Mouse (Mus musculus): Measurements from ENCODE around the gene Id2. TPM values are rescaled to one million over a fixed set of nuclear protein-coding genes. Genes with fewer than 3 reads are reported as not detected.

Id2 gene
- polyA plus RNA-seq, 1 experiment from 2014 or later: 606 TPM

- no peaks in the 10 kb centered on the region for H3K36me3 ChIP-seq (replicated peaks; ENCODE audit: control insufficient read depth, insufficient read depth, low read depth, low read length)
- H3K27me3 ChIP-seq (ENCODE audit: control insufficient read depth, insufficient read depth, low read length): no peaks in the 10 kb centered on the region
- H3K4me1 ChIP-seq (ENCODE audit: control insufficient read depth, insufficient read depth, low read length): 0 out of 2 replicates have a peak, but pooled peaks cover 2% of the 10 kb centered on the region
- ATAC-seq (replicated peaks; ENCODE audit: insufficient number of reproducible peaks, low FRiP score, low TSS enrichment, low read depth) (no peak), DNase-seq (ENCODE audit: low spot score) (no peak)
- no peaks in the 10 kb centered on the region for H3K9me3 ChIP-seq (replicated peaks; ENCODE audit: control insufficient read depth, low read length)
- H3K4me3 ChIP-seq (ENCODE audit: low read depth, low read length): no peak overlapping the region
- H3K27ac ChIP-seq (replicated peaks; ENCODE audit: low read depth, low read length): no peak overlapping the region
- no peak overlapping the region for H3K4me2 ChIP-seq (ENCODE audit: low read depth, low read length)
- WGBS: 88% methylated on average over 4 of the region's 4 CpGs
- H3K9ac ChIP-seq (replicated peaks; ENCODE audit: low read length): no peak overlapping the region
These were observed 21.0 kb upstream of the Id2 start for GRCm38 (mm10) chr12:25117856-25118511.

GRCm38 (mm10) chr12:25116126-25116525 lies 19.2 kb upstream of the Id2 start:
- WGBS: 90% methylated on average over 2 of the region's 2 CpGs
- no peak for DNase-seq (ENCODE audit: low spot score)
- H3K27me3 ChIP-seq (ENCODE audit: control insufficient read depth, insufficient read depth, low read length): no peaks in the 10 kb centered on the region

GRCm38 (mm10) chr12:25114426-25114825 lies 17.5 kb upstream of the Id2 start:
- WGBS: 64% methylated on average over 1 of the region's 1 CpGs
- no peak for ATAC-seq (replicated peaks; ENCODE audit: insufficient number of reproducible peaks, low FRiP score, low TSS enrichment, low read depth)
- DNase-seq (ENCODE audit: low spot score): no peak
- H3K9me3 ChIP-seq (replicated peaks; ENCODE audit: control insufficient read depth, low read length): no peaks in the 10 kb centered on the region
- no peak overlapping the region for H3K4me2 ChIP-seq (ENCODE audit: low read depth, low read length)
- H3K4me3 ChIP-seq (ENCODE audit: low read depth, low read length): no peak overlapping the region
- no peaks in the 10 kb centered on the region for H3K27me3 ChIP-seq (ENCODE audit: control insufficient read depth, insufficient read depth, low read length)
- H3K36me3 ChIP-seq (replicated peaks; ENCODE audit: control insufficient read depth, insufficient read depth, low read depth, low read length): no peaks in the 10 kb centered on the region
- 0 out of 2 replicates have a peak, but pooled peaks cover under 1% of the 10 kb centered on the region for H3K4me1 ChIP-seq (ENCODE audit: control insufficient read depth, insufficient read depth, low read length)
- no peak overlapping the region for H3K9ac ChIP-seq (replicated peaks; ENCODE audit: low read length)
- no peak overlapping the region for H3K27ac ChIP-seq (replicated peaks; ENCODE audit: low read depth, low read length)

More at GRCm38 (mm10) chr12:25116126-25116525, 19.2 kb upstream of the Id2 start:
- H3K27ac ChIP-seq (replicated peaks; ENCODE audit: low read depth, low read length): no peak overlapping the region
- H3K36me3 ChIP-seq (replicated peaks; ENCODE audit: control insufficient read depth, insufficient read depth, low read depth, low read length): no peaks in the 10 kb centered on the region
- H3K4me1 ChIP-seq (ENCODE audit: control insufficient read depth, insufficient read depth, low read length): 0 out of 2 replicates have a peak, but pooled peaks cover 2% of the 10 kb centered on the region
- no peak for ATAC-seq (replicated peaks; ENCODE audit: insufficient number of reproducible peaks, low FRiP score, low TSS enrichment, low read depth)
- no peak overlapping the region for H3K4me2 ChIP-seq (ENCODE audit: low read depth, low read length)
- H3K9me3 ChIP-seq (replicated peaks; ENCODE audit: control insufficient read depth, low read length): no peaks in the 10 kb centered on the region
- H3K4me3 ChIP-seq (ENCODE audit: low read depth, low read length): no peak overlapping the region
- H3K9ac ChIP-seq (replicated peaks; ENCODE audit: low read length): no peak overlapping the region

- ATAC-seq (replicated peaks; ENCODE audit: insufficient number of reproducible peaks, low FRiP score, low TSS enrichment, low read depth) (no peak), DNase-seq (ENCODE audit: low spot score) (no peak)
- WGBS: 78% methylated on average over 2 of the region's 2 CpGs
These were observed 16.4 kb upstream of the Id2 start for GRCm38 (mm10) chr12:25113357-25113756.

GRCm38 (mm10) chr12:25112806-25113205 lies 15.9 kb upstream of the Id2 start:
- no peak for DNase-seq (ENCODE audit: low spot score)
- Histone ChIP-seq H3K4me1 (ENCODE audit: control insufficient read depth, insufficient read depth, low read length) (no peaks in the 10 kb centered on the region), H3K27me3 (ENCODE audit: control insufficient read depth, insufficient read depth, low read length) (no peaks in the 10 kb centered on the region), H3K9me3 (replicated peaks; ENCODE audit: control insufficient read depth, low read length) (no peaks in the 10 kb centered on the region), H3K9ac (replicated peaks; ENCODE audit: low read length) (no peak overlapping the region), H3K36me3 (replicated peaks; ENCODE audit: control insufficient read depth, insufficient read depth, low read depth, low read length) (no peaks in the 10 kb centered on the region), H3K4me3 (ENCODE audit: low read depth, low read length) (no peak overlapping the region), H3K4me2 (ENCODE audit: low read depth, low read length) (no peak overlapping the region), H3K27ac (replicated peaks; ENCODE audit: low read depth, low read length) (no peak overlapping the region)
- no peak for ATAC-seq (replicated peaks; ENCODE audit: insufficient number of reproducible peaks, low FRiP score, low TSS enrichment, low read depth)
- 92% methylated on average over 2 of the region's 2 CpGs for WGBS

More at GRCm38 (mm10) chr12:25113357-25113756, 16.4 kb upstream of the Id2 start:
- Histone ChIP-seq H3K4me2 (ENCODE audit: low read depth, low read length) (no peak overlapping the region), H3K9ac (replicated peaks; ENCODE audit: low read length) (no peak overlapping the region), H3K27ac (replicated peaks; ENCODE audit: low read depth, low read length) (no peak overlapping the region), H3K4me3 (ENCODE audit: low read depth, low read length) (no peak overlapping the region), H3K36me3 (replicated peaks; ENCODE audit: control insufficient read depth, insufficient read depth, low read depth, low read length) (no peaks in the 10 kb centered on the region), H3K9me3 (replicated peaks; ENCODE audit: control insufficient read depth, low read length) (no peaks in the 10 kb centered on the region), H3K27me3 (ENCODE audit: control insufficient read depth, insufficient read depth, low read length) (no peaks in the 10 kb centered on the region), H3K4me1 (ENCODE audit: control insufficient read depth, insufficient read depth, low read length) (no peaks in the 10 kb centered on the region)

GRCm38 (mm10) chr12:25110682-25111078 lies 13.7 kb upstream of the Id2 start:
- H3K4me3 ChIP-seq (ENCODE audit: low read depth, low read length): no peak overlapping the region
- H3K27me3 ChIP-seq (ENCODE audit: control insufficient read depth, insufficient read depth, low read length): no peaks in the 10 kb centered on the region
- no peak overlapping the region for H3K27ac ChIP-seq (replicated peaks; ENCODE audit: low read depth, low read length)
- no peak overlapping the region for H3K4me2 ChIP-seq (ENCODE audit: low read depth, low read length)
- WGBS: 82% methylated on average over 7 of the region's 7 CpGs
- H3K36me3 ChIP-seq (replicated peaks; ENCODE audit: control insufficient read depth, insufficient read depth, low read depth, low read length): no peaks in the 10 kb centered on the region
- H3K9ac ChIP-seq (replicated peaks; ENCODE audit: low read length): no peak overlapping the region
- DNase-seq (ENCODE audit: low spot score) (no peak), ATAC-seq (replicated peaks; ENCODE audit: insufficient number of reproducible peaks, low FRiP score, low TSS enrichment, low read depth) (no peak)
- no peaks in the 10 kb centered on the region for H3K4me1 ChIP-seq (ENCODE audit: control insufficient read depth, insufficient read depth, low read length)
- H3K9me3 ChIP-seq (replicated peaks; ENCODE audit: control insufficient read depth, low read length): no peaks in the 10 kb centered on the region

- DNase-seq (ENCODE audit: low spot score) (no peak), ATAC-seq (replicated peaks; ENCODE audit: insufficient number of reproducible peaks, low FRiP score, low TSS enrichment, low read depth) (no peak)
- H3K27me3 ChIP-seq (ENCODE audit: control insufficient read depth, insufficient read depth, low read length): no peaks in the 10 kb centered on the region
- no peaks in the 10 kb centered on the region for H3K9me3 ChIP-seq (replicated peaks; ENCODE audit: control insufficient read depth, low read length)
- no peak overlapping the region for H3K9ac ChIP-seq (replicated peaks; ENCODE audit: low read length)
- no peak overlapping the region for H3K4me2 ChIP-seq (ENCODE audit: low read depth, low read length)
- H3K4me3 ChIP-seq (ENCODE audit: low read depth, low read length): no peak overlapping the region
- no peaks in the 10 kb centered on the region for H3K4me1 ChIP-seq (ENCODE audit: control insufficient read depth, insufficient read depth, low read length)
- no peak overlapping the region for H3K27ac ChIP-seq (replicated peaks; ENCODE audit: low read depth, low read length)
- 69% methylated on average over 7 of the region's 7 CpGs for WGBS
- no peaks in the 10 kb centered on the region for H3K36me3 ChIP-seq (replicated peaks; ENCODE audit: control insufficient read depth, insufficient read depth, low read depth, low read length)
These were observed 13.2 kb upstream of the Id2 start for GRCm38 (mm10) chr12:25109971-25110681.

- no peak overlapping the region for H3K4me2 ChIP-seq (ENCODE audit: low read depth, low read length)
- no peak overlapping the region for H3K9ac ChIP-seq (replicated peaks; ENCODE audit: low read length)
- no peaks in the 10 kb centered on the region for H3K9me3 ChIP-seq (replicated peaks; ENCODE audit: control insufficient read depth, low read length)
- ATAC-seq (replicated peaks; ENCODE audit: insufficient number of reproducible peaks, low FRiP score, low TSS enrichment, low read depth): no peak
- H3K4me1 ChIP-seq (ENCODE audit: control insufficient read depth, insufficient read depth, low read length): no peaks in the 10 kb centered on the region
- WGBS: 62% methylated on average over 2 of the region's 2 CpGs
- DNase-seq (ENCODE audit: low spot score): no peak
- H3K36me3 ChIP-seq (replicated peaks; ENCODE audit: control insufficient read depth, insufficient read depth, low read depth, low read length): no peaks in the 10 kb centered on the region
- no peak overlapping the region for H3K27ac ChIP-seq (replicated peaks; ENCODE audit: low read depth, low read length)
- no peak overlapping the region for H3K4me3 ChIP-seq (ENCODE audit: low read depth, low read length)
- H3K27me3 ChIP-seq (ENCODE audit: control insufficient read depth, insufficient read depth, low read length): no peaks in the 10 kb centered on the region
These were observed 11.9 kb upstream of the Id2 start for GRCm38 (mm10) chr12:25108865-25109264.

All from embryonic facial prominence, embryonic 11.5 days (tissue).